Mouse (Mus musculus) intestine, postnatal 0 days (tissue): ENCODE data around the gene Rbm47. TPM values are rescaled to one million over a fixed set of nuclear protein-coding genes. Genes with fewer than 3 reads are reported as not detected.

Experiments
- ATAC-seq: fragments of 200-750 bp; cut with Nextera tagmentation; 2 replicates; pipeline ENCODE4 v1.8.0; 2017; ENCODE audit warnings: mild to moderate bottlenecking, moderate TSS enrichment, moderate library complexity
- H3K27ac ChIP-seq: fragments of 300-500 bp; sonication (generic); 2 replicates; pipeline ENCODE4 v1.5.1; 2014; ENCODE audit warnings: mild to moderate bottlenecking, low read depth, low read length, moderate library complexity
- H3K27me3 ChIP-seq: fragments of 300-500 bp; sonication (generic); replicated peaks from 2 replicates; pipeline ENCODE4 v1.6.1; 2014; ENCODE audit warnings: low read length, mixed read lengths; ENCODE audit not compliant: control insufficient read depth, insufficient read depth
- H3K36me3 ChIP-seq: fragments of 300-500 bp; sonication (generic); 2 replicates; pipeline ENCODE4 v1.6.1; 2014; ENCODE audit warnings: mild to moderate bottlenecking, moderate library complexity; ENCODE audit not compliant: control insufficient read depth, insufficient read depth
- H3K4me1 ChIP-seq: fragments of 300-500 bp; sonication (generic); replicated peaks from 2 replicates; pipeline ENCODE4 v1.6.1; 2014; ENCODE audit warnings: antibody characterized with exemption, low read length, mixed read lengths; ENCODE audit not compliant: control insufficient read depth, insufficient read depth
- H3K4me2 ChIP-seq: fragments of 300-500 bp; sonication (generic); replicated peaks from 2 replicates; pipeline ENCODE4 v1.6.1; 2014; ENCODE audit warnings: low read depth, mild to moderate bottlenecking, moderate library complexity
- H3K4me3 ChIP-seq: fragments of 300-500 bp; sonication (generic); 2 replicates; pipeline ENCODE4 v1.5.1; 2014; ENCODE audit warnings: low read depth, low read length
- H3K9ac ChIP-seq: fragments of 300-500 bp; sonication (generic); 2 replicates; pipeline ENCODE4 v1.6.1; 2014; ENCODE audit warnings: mild to moderate bottlenecking, low read depth, low read length
- H3K9me3 ChIP-seq: fragments of 300-500 bp; sonication (generic); 2 replicates; pipeline ENCODE4 v1.6.1; 2016; ENCODE audit warnings: mixed run types; ENCODE audit not compliant: control insufficient read depth
- CTCF ChIP-seq: sonication (generic); IDR thresholded peaks from 2 replicates; pipeline ENCODE4 v1.5.1; 2016; ENCODE audit warnings: low read depth, mild to moderate bottlenecking, control low read depth, antibody characterized with exemption, moderate library complexity
- WGBS: fragments of 180-500 bp; shearing (Covaris S2); extraction: QIAGEN DNeasy Blood & Tissue Kit; methylation state at CpG from one replicate; pipeline ENCODE4 v1.1.7; 2014; 5-methylcytosine and 5-hydroxymethylcytosine counted together
- polyA plus RNA-seq: library from polyadenylated mRNA; unstranded; fragments of >200 nt; fragmentation: Nextera tagmentation; extraction: Ambion mirVana; gene quantifications from 2 replicates; pipeline ENCODE4 v1.2.1, GENCODE M21; 2015

The Rbm47 gene
- polyA plus RNA-seq, 1 experiment from 2014 or later, result 146 TPM

GRCm38 (mm10) chr5:66138597-66138996 lies 34.3 kb downstream of the Rbm47 start:
- no peaks in the 10 kb centered on the region for H3K27me3 ChIP-seq
- no peaks in the 10 kb centered on the region for H3K36me3 ChIP-seq
- H3K9ac ChIP-seq, result no peak overlapping the region
- H3K27ac ChIP-seq, result no peak overlapping the region
- H3K4me3 ChIP-seq, result no peak overlapping the region
- WGBS, result 58% methylated on average over 10 of the region's 10 CpGs
- no peaks in the 10 kb centered on the region for H3K9me3 ChIP-seq
- ATAC-seq, result no peak
- no peak overlapping the region for H3K4me2 ChIP-seq
- 0 out of 2 replicates have a peak, but pooled peaks cover 3% of the 10 kb centered on the region for H3K4me1 ChIP-seq
- no peak for TF ChIP-seq CTCF

GRCm38 (mm10) chr5:66137250-66137649 lies 35.7 kb downstream of the Rbm47 start:
- no peak overlapping the region for H3K9ac ChIP-seq
- H3K36me3 ChIP-seq, result no peaks in the 10 kb centered on the region
- H3K4me3 ChIP-seq, result no peak overlapping the region
- H3K27me3 ChIP-seq, result no peaks in the 10 kb centered on the region
- TF ChIP-seq CTCF, result no peak
- no peak overlapping the region for H3K4me2 ChIP-seq
- no peaks in the 10 kb centered on the region for H3K9me3 ChIP-seq
- 0 out of 2 replicates have a peak, but pooled peaks cover 3% of the 10 kb centered on the region for H3K4me1 ChIP-seq
- 71% methylated on average over 4 of the region's 4 CpGs for WGBS
- ATAC-seq, result no peak
- H3K27ac ChIP-seq, result no peak overlapping the region

GRCm38 (mm10) chr5:66135853-66136210 lies 37.1 kb downstream of the Rbm47 start:
- WGBS, result 77% methylated on average over 3 of the region's 3 CpGs

GRCm38 (mm10) chr5:66135161-66135852 lies 37.6 kb downstream of the Rbm47 start:
- H3K9me3 ChIP-seq, result no peaks in the 10 kb centered on the region

More at GRCm38 (mm10) chr5:66135853-66136210, 37.1 kb downstream of the Rbm47 start:
- H3K27ac ChIP-seq, result no peak overlapping the region
- H3K4me1 ChIP-seq, result 0 out of 2 replicates have a peak, but pooled peaks cover 3% of the 10 kb centered on the region
- H3K36me3 ChIP-seq, result 0 out of 2 replicates have a peak, but pooled peaks cover 4% of the 10 kb centered on the region
- no peak overlapping the region for H3K9ac ChIP-seq
- H3K27me3 ChIP-seq, result no peaks in the 10 kb centered on the region
- no peak for TF ChIP-seq CTCF
- no peak overlapping the region for H3K4me2 ChIP-seq
- no peaks in the 10 kb centered on the region for H3K9me3 ChIP-seq
- H3K4me3 ChIP-seq, result no peak overlapping the region
- ATAC-seq, result no peak

GRCm38 (mm10) chr5:66134578-66134977 lies 38.3 kb downstream of the Rbm47 start:
- 96% methylated on average over 7 of the region's 7 CpGs for WGBS
- no peak overlapping the region for H3K27ac ChIP-seq
- H3K4me2 ChIP-seq, result no peak overlapping the region
- ATAC-seq, result no peak; the same call in 1 of the 2 replicates
- H3K4me3 ChIP-seq, result no peak overlapping the region
- no peak overlapping the region for H3K9ac ChIP-seq
- peak; percentile 59 for TF ChIP-seq CTCF
- H3K27me3 ChIP-seq, result no peaks in the 10 kb centered on the region
- H3K9me3 ChIP-seq, result no peaks in the 10 kb centered on the region
- H3K4me1 ChIP-seq, result 0 out of 2 replicates have a peak, but pooled peaks cover under 1% of the 10 kb centered on the region
- 0 out of 2 replicates have a peak, but pooled peaks cover 4% of the 10 kb centered on the region for H3K36me3 ChIP-seq

More at GRCm38 (mm10) chr5:66135161-66135852, 37.6 kb downstream of the Rbm47 start:
- 67% methylated on average over 11 of the region's 11 CpGs for WGBS
- Histone ChIP-seq H3K9ac (no peak overlapping the region), H3K27ac (no peak overlapping the region), H3K27me3 (no peaks in the 10 kb centered on the region), H3K4me1 (0 out of 2 replicates have a peak, but pooled peaks cover 3% of the 10 kb centered on the region), H3K36me3 (0 out of 2 replicates have a peak, but pooled peaks cover 4% of the 10 kb centered on the region), H3K4me3 (no peak overlapping the region), H3K4me2 (no peak overlapping the region)
- TF ChIP-seq CTCF, result no peak
- no peak for ATAC-seq

GRCm38 (mm10) chr5:66128948-66129347 lies 44.0 kb downstream of the Rbm47 start:
- H3K4me2 ChIP-seq, result no peak overlapping the region
- H3K36me3 ChIP-seq, result 0 out of 2 replicates have a peak, but pooled peaks cover 4% of the 10 kb centered on the region
- H3K4me1 ChIP-seq, result no peaks in the 10 kb centered on the region
- H3K9ac ChIP-seq, result no peak overlapping the region
- H3K9me3 ChIP-seq, result no peaks in the 10 kb centered on the region
- H3K4me3 ChIP-seq, result no peak overlapping the region
- 92% methylated on average over 3 of the region's 3 CpGs for WGBS
- no peak for TF ChIP-seq CTCF
- no peak for ATAC-seq
- no peaks in the 10 kb centered on the region for H3K27me3 ChIP-seq
- no peak overlapping the region for H3K27ac ChIP-seq
